Mouse (Mus musculus) lung, embryonic 14.5 days (tissue): Measurements from ENCODE around the gene Ldb2. TPM values are rescaled to one million over a fixed set of nuclear protein-coding genes. Genes with fewer than 3 reads are reported as not detected.

Experiments
- ATAC-seq: fragments of 200-750 bp; cut with Nextera tagmentation; 2 replicates; pipeline ENCODE4 v1.8.0; 2017; ENCODE audit warnings: mild to moderate bottlenecking, moderate TSS enrichment, moderate library complexity; ENCODE audit not compliant: insufficient read depth
- DNase-seq: peaks from one replicate; pipeline ENCODE4 v3.0.0-alpha.2; 2015
- H3K27ac ChIP-seq: fragments of 300-500 bp; sonication (generic); 2 replicates; pipeline ENCODE4 v1.5.1; 2014; ENCODE audit warnings: low read depth, mild to moderate bottlenecking, moderate library complexity
- H3K27me3 ChIP-seq: fragments of 300-500 bp; sonication (generic); 2 replicates; pipeline ENCODE4 v1.6.1; 2014; ENCODE audit warnings: low read length, control low read depth; ENCODE audit not compliant: insufficient read depth
- H3K36me3 ChIP-seq: fragments of 300-500 bp; sonication (generic); 2 replicates; pipeline ENCODE4 v1.6.1; 2014; ENCODE audit warnings: control low read depth; ENCODE audit not compliant: insufficient read depth
- H3K4me1 ChIP-seq: fragments of 300-500 bp; sonication (generic); 2 replicates; pipeline ENCODE4 v1.6.1; 2014; ENCODE audit warnings: antibody characterized with exemption, control low read depth; ENCODE audit not compliant: insufficient read depth
- H3K4me2 ChIP-seq: fragments of 300-500 bp; sonication (generic); 2 replicates; pipeline ENCODE4 v1.6.1; 2014; ENCODE audit warnings: mild to moderate bottlenecking
- H3K4me3 ChIP-seq: fragments of 300-500 bp; sonication (generic); 2 replicates; pipeline ENCODE4 v1.5.1; 2014; ENCODE audit warnings: low read depth, low read length
- H3K9ac ChIP-seq: fragments of 300-500 bp; sonication (generic); 2 replicates; pipeline ENCODE4 v1.6.1; 2014
- H3K9me3 ChIP-seq: fragments of 300-500 bp; sonication (generic); 2 replicates; pipeline ENCODE4 v1.6.1; 2016; ENCODE audit warnings: low read depth, low read length, control low read depth
- CTCF ChIP-seq: IDR thresholded peaks from 2 replicates; pipeline ENCODE4 v1.5.1; 2016; ENCODE audit warnings: antibody characterized with exemption, low read depth
- WGBS: fragments of 180-500 bp; shearing (Covaris S2); extraction: QIAGEN DNeasy Blood & Tissue Kit; methylation state at CpG from one replicate; pipeline ENCODE4 v1.1.7; 2014; 5-methylcytosine and 5-hydroxymethylcytosine counted together
- polyA plus RNA-seq: library from polyadenylated mRNA; unstranded; fragments of >200 nt; fragmentation: Nextera tagmentation; extraction: Ambion mirVana; gene quantifications from 2 replicates; pipeline ENCODE4 v1.2.1, GENCODE M21; 2014

Gene Ldb2
- polyA plus RNA-seq, 1 experiment from 2014 or later = 50.6 TPM

GRCm38 (mm10) chr5:44490462-44490861, 309.0 kb downstream of the Ldb2 start:
- no peak for TF ChIP-seq CTCF
- no peak overlapping the region for H3K4me2 ChIP-seq
- H3K4me1 ChIP-seq = no peaks in the 10 kb centered on the region
- DNase-seq (no peak), ATAC-seq (no peak)
- H3K36me3 ChIP-seq = no peaks in the 10 kb centered on the region
- H3K27me3 ChIP-seq = no peaks in the 10 kb centered on the region
- WGBS = 89% methylated on average over 6 of the region's 6 CpGs
- no peak overlapping the region for H3K4me3 ChIP-seq
- no peak overlapping the region for H3K9ac ChIP-seq
- H3K27ac ChIP-seq = no peak overlapping the region
- H3K9me3 ChIP-seq = no peaks in the 10 kb centered on the region

- H3K4me1 ChIP-seq = no peaks in the 10 kb centered on the region
- TF ChIP-seq CTCF = peak; percentile 32; the same call in 1 of the 2 replicates
- WGBS = 64% methylated on average over 11 of the region's 11 CpGs
- peak; percentile 71; the same call in 1 of the 2 replicates for ATAC-seq
- no peaks in the 10 kb centered on the region for H3K36me3 ChIP-seq
- no peak overlapping the region for H3K4me3 ChIP-seq
- H3K27ac ChIP-seq = no peak overlapping the region
- H3K27me3 ChIP-seq = no peaks in the 10 kb centered on the region
- DNase-seq = peak; percentile 64
- no peaks in the 10 kb centered on the region for H3K9me3 ChIP-seq
- H3K9ac ChIP-seq = no peak overlapping the region
- no peak overlapping the region for H3K4me2 ChIP-seq
These were observed 315.9 kb downstream of the Ldb2 start for GRCm38 (mm10) chr5:44483426-44484106.

GRCm38 (mm10) chr5:44481406-44481805, 318.1 kb downstream of the Ldb2 start:
- Histone ChIP-seq H3K4me3 (no peak overlapping the region), H3K4me1 (no peaks in the 10 kb centered on the region), H3K9me3 (no peaks in the 10 kb centered on the region), H3K36me3 (no peaks in the 10 kb centered on the region), H3K27ac (no peak overlapping the region), H3K4me2 (no peak overlapping the region), H3K9ac (no peak overlapping the region), H3K27me3 (no peaks in the 10 kb centered on the region)
- ATAC-seq = no peak
- no peak for TF ChIP-seq CTCF
- no peak for DNase-seq
- WGBS = 76% methylated on average over 4 of the region's 4 CpGs

- H3K27me3 ChIP-seq = no peaks in the 10 kb centered on the region
- H3K36me3 ChIP-seq = no peaks in the 10 kb centered on the region
- ATAC-seq (no peak), DNase-seq (peak; percentile 48)
- H3K9me3 ChIP-seq = no peaks in the 10 kb centered on the region
- no peak overlapping the region for H3K27ac ChIP-seq
- H3K4me3 ChIP-seq = no peak overlapping the region
- 34% methylated on average over 4 of the region's 4 CpGs for WGBS
- no peak overlapping the region for H3K9ac ChIP-seq
- peak; percentile 61 for TF ChIP-seq CTCF
- no peaks in the 10 kb centered on the region for H3K4me1 ChIP-seq
- no peak overlapping the region for H3K4me2 ChIP-seq
These were observed 323.1 kb downstream of the Ldb2 start for GRCm38 (mm10) chr5:44476356-44476755.

- DNase-seq (no peak), ATAC-seq (no peak)
- TF ChIP-seq CTCF = no peak
- H3K9me3 ChIP-seq = no peaks in the 10 kb centered on the region
- 62% methylated on average over 1 of the region's 1 CpGs for WGBS
- H3K4me2 ChIP-seq = no peak overlapping the region
- H3K27me3 ChIP-seq = no peaks in the 10 kb centered on the region
- H3K36me3 ChIP-seq = no peaks in the 10 kb centered on the region
- no peaks in the 10 kb centered on the region for H3K4me1 ChIP-seq
- H3K4me3 ChIP-seq = no peak overlapping the region
- H3K27ac ChIP-seq = no peak overlapping the region
- H3K9ac ChIP-seq = no peak overlapping the region
These were observed 323.9 kb downstream of the Ldb2 start for GRCm38 (mm10) chr5:44475543-44475942.

- Histone ChIP-seq H3K27me3 (no peaks in the 10 kb centered on the region), H3K27ac (no peak overlapping the region), H3K4me3 (no peak overlapping the region), H3K36me3 (no peaks in the 10 kb centered on the region), H3K4me1 (no peaks in the 10 kb centered on the region), H3K9me3 (no peaks in the 10 kb centered on the region), H3K9ac (no peak overlapping the region), H3K4me2 (no peak overlapping the region)
- ATAC-seq (no peak), DNase-seq (no peak)
- WGBS = 81% methylated on average over 10 of the region's 10 CpGs
- no peak for TF ChIP-seq CTCF
These were observed 325.4 kb downstream of the Ldb2 start for GRCm38 (mm10) chr5:44473857-44474762.

- Histone ChIP-seq H3K4me3 (no peak overlapping the region), H3K9me3 (no peaks in the 10 kb centered on the region), H3K27ac (no peak overlapping the region), H3K4me1 (no peaks in the 10 kb centered on the region), H3K9ac (no peak overlapping the region), H3K4me2 (no peak overlapping the region), H3K27me3 (no peaks in the 10 kb centered on the region), H3K36me3 (no peaks in the 10 kb centered on the region)
- WGBS = 74% methylated on average over 4 of the region's 4 CpGs
- DNase-seq = no peak
- no peak for ATAC-seq
- TF ChIP-seq CTCF = no peak
These were observed 334.2 kb downstream of the Ldb2 start for GRCm38 (mm10) chr5:44465238-44465637.
